Mouse (Mus musculus) left cerebral cortex, adult 18-20 months (tissue): Measurements from ENCODE around the gene Atp6v0c. TPM values are rescaled to one million over a fixed set of nuclear protein-coding genes. Genes with fewer than 3 reads are reported as not detected.

Experiments
- DNase-seq, 2 experiments: peaks; one replicate each; pipeline ENCODE4 v3.0.0; 2021 to 2022; ENCODE audit warnings: low spot score in 2 of 2, mixed read lengths in 1 of 2
- total RNA-seq, 2 experiments: library from RNA; stranded (reverse); gene quantifications; 2 replicates each; pipeline ENCODE4 v1.2.3; 2021

The Atp6v0c gene
- total RNA-seq, 2 experiments from 2014 or later, result 1,209 to 1,218 TPM

DNA sequence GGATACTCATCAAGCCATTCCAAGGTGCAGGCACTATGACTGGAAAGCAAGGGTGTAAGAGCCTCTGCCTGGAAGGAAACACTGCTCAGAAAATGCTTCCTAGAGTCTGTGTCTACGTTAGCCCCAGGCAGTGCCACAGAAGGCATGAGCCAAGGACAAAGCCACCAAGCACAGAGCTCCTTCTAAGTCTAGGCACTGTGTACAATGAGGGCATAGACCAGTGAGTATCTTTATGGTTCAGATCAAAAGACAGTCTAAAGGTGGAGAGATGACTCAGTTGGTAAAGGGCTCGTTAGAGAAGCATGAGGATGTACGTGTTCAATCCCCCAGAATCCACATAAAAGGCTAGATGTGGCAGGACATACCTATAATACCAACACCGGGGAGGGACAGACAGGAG lies 31.6 kb upstream of the Atp6v0c start:
- DNase-seq, result no peak

- DNase-seq, result no peak
Observed at GRCm38 (mm10) chr17:24199741-24200140, 30.2 kb upstream of the Atp6v0c start.

- DNase-seq, result peak; percentile 70 to 81
Observed at GRCm38 (mm10) chr17:24199252-24199651, 29.8 kb upstream of the Atp6v0c start.

GRCm38 (mm10) chr17:24197032-24197824 lies 27.7 kb upstream of the Atp6v0c start:
- peak; percentile 37 to 49 for DNase-seq

DNA sequence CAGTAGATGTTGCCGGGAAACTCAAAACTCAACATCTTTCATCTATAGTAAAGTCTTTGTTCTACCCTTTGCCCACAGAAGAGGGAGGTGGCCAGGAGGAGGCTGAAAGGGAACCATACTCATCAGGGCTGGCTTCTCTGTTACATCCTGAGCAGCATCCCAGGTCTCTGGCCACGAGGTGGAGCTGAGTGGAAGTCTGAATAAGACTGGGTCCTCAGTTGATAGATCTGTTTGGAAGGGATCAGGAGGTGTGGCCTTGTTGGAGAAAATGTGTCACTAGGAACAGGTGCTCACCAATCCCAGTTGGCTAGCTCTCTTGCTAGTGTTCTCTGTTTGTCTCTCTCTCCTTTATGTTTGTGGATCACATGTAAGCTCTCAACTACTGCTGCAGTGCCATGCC lies 25.8 kb upstream of the Atp6v0c start:
- no peak for DNase-seq

GRCm38 (mm10) chr17:24193769-24194168 lies 24.3 kb upstream of the Atp6v0c start:
- no peak for DNase-seq

DNA sequence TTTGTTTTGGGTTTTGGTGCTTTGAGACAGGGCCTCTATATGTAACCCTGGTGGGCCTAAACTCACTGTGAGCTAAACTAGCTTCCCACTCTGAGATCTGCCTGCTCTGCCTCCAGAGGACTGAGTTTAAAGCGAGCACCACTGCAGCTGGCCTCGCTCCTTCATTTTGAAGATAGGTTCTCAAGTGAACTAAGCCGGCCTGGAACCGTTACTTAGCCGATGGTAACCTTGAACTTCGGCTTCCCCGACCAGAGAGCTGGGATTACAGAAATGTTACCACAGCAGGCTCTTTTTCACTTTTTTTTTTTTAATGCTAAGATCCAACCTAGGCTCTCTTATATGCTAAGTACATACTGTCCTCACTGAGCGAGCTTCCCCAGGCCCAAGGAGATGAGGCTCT lies 23.8 kb upstream of the Atp6v0c start:
- no peak for DNase-seq

- DNase-seq, result no peak
Observed at GRCm38 (mm10) chr17:24192848-24193247, 23.3 kb upstream of the Atp6v0c start.

DNA sequence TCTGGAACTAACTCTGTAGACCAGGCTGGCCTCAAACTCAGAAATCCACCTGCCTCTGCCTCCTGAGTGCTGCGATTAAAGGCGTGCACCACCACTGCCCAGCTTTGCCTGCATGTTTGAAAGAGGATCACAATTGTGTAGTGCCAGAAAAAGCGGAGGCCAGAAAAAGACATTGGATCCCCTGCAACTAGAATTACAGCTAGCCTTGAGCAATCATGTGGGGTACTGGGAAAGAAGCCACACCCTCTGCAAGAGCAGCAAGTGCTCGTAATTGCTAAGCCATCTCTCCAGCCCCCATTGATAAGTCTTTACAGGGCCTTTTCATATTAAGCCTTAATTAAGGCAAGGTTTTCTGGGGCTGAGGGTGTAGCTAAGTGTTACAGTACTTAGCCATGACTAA lies 22.0 kb upstream of the Atp6v0c start:
- no peak for DNase-seq

- no peak for DNase-seq
Observed at GRCm38 (mm10) chr17:24190934-24191333, 21.4 kb upstream of the Atp6v0c start.

GRCm38 (mm10) chr17:24174259-24174658 lies 4.8 kb upstream of the Atp6v0c start:
- DNase-seq, result no peak

DNA sequence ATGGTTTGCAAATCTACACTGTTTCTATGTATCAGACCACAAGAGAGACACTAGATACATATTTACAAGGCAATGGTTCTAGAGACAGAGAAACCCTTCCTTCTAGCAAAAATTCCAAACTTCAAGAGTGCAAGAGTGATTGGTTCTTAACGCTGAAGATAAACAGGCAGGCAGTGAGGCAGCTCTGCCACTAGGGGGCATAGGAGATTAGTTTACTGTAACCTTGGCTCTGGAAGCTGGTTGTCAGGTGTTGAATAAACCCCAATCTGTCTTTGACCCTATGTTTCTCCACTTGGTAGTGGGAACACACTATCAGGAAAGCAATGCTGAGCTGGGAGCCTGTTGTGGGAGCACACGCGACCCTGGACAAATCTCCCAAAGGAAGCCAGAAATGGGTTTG lies 3.9 kb upstream of the Atp6v0c start:
- peak; percentile 63 to 70 for DNase-seq

DNA sequence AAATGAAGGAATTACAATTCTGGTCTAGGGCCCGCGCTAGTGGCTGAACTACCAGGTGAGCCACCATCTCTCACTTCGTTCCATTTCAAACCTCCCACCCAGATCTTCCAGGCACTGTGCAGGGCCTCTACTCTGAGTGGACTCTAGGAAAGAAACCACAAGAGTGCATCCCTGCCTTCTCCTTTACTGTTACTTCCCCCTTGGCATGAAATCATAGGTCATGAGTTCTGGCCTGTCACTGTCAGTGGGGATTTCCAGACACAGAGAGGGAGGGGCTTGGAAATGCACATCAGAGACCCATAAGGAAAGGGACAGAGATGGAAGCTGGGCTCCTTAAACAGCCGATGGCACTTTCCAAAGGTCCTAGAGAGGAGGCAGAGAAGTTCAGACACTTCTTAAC lies 2.2 kb upstream of the Atp6v0c start:
- DNase-seq, result no peak

- no peak for DNase-seq
Observed at GRCm38 (mm10) chr17:24170729-24171128, 1.2 kb upstream of the Atp6v0c start.

GRCm38 (mm10) chr17:24170125-24170524 lies 623 bp upstream of the Atp6v0c start:
- no peak for DNase-seq

- DNase-seq, result peak; percentile 66 to 74
Observed at GRCm38 (mm10) chr17:24168590-24169277, 768 bp downstream of the Atp6v0c start.

- no peak for DNase-seq
Observed at GRCm38 (mm10) chr17:24167891-24168505, 1.5 kb downstream of the Atp6v0c start.

GRCm38 (mm10) chr17:24167120-24167519 lies 2.4 kb downstream of the Atp6v0c start:
- no peak for DNase-seq

- no peak for DNase-seq
Observed at GRCm38 (mm10) chr17:24164566-24165259, 4.8 kb downstream of the Atp6v0c start.

- peak; percentile 98 for DNase-seq
Observed at GRCm38 (mm10) chr17:24163176-24163962, 6.1 kb downstream of the Atp6v0c start, which contains the start of gene Amdhd2. Gene Amdhd2 (minus strand): TSS chr17:24163766.
